Mouse (Mus musculus): ENCODE data around the gene Gm17324.

- no peak for TF ChIP-seq CTCF (IDR thresholded peaks at IDR 0.05; ENCODE audit: low read depth, low read length)
- TF ChIP-seq POLR2A (IDR thresholded peaks at IDR 0.05; ENCODE audit: insufficient read depth, low read length), result no peak
These were observed 36.1 kb upstream of the Gm17324 start for GRCm38 (mm10) chr9:78484660-78485059.
